Mouse (Mus musculus): Measurements from ENCODE around the gene Lilr4b.
A peak's percentile ranks its signal among the peaks of the same experiment; 100 is the strongest.
"Not testable (repeated sequence)": the region's sequence is repeated elsewhere in the genome, so short reads cannot be mapped to it uniquely, and the experiment has no call there.

Lilr4b gene

DNA sequence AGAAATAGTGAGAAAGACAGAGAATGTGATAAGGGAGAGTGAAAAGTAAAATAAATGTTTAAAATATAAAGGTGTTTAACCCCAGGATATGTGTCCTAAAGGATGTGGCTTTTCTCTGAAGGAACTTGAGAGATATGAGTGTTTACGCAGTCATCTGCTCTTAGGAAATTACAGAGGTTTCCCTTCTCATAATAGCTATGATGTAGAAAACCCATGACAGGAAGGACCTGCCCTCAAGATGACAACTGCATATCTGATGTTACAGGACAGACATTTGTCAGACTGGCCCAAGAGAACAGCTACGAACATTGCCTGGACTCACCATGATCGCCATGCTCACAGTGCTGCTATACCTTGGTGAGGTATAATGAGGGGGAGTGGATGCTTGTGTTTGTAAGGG is at the start of gene Lilr4b, which contains the start of gene Gm49339:
TSS of gene Lilr4b (plus strand) at position 236 of the 400 bp plus-strand sequence.
TSS of gene Gm49339 (plus strand) at position 216 of the 400 bp plus-strand sequence.
- DNase-seq (ENCODE audit: low read depth, low spot score): not testable (repeated sequence)

DNA sequence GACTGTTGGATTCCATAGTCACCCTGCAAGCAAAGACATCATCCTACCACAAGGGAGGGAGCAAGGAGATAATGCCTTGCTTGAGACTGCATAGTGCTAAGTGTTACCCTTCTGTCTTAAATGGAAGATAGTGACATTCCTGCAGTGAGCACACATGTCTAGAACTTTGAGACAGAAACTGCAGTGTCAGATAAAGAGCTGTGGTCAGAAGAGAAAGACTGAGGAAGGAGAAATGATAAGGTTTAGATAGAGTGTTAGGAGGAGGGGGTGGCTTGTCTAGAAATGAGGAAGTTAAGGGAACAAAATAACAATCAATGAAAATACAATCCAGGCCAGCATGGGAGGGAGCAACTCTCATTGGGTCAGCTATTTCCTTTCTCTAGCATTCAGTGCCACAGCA is 47.5 kb upstream of the Lilr4b start:
- no peak for DNase-seq (ENCODE audit: low read depth, low spot score)

DNA sequence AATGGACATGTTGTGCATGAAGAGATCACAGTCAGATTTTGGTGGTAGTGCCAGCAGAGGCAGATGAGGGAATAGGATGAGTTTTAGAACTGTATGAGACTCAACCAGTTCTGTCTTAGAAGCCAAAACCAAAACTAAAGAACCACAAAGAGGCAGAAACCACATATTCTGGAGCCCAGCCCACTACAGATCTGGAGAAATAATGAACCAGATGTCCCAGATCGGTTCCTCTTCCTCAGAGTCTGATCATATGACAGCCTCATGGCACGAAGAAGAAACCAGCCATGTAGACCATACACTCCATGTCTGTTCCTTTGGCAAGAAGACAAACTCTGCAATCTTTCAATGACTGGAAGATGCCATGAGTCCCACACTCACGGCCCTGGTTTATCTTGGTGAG is 44.7 kb upstream of the Lilr4b start:
- DNase-seq (ENCODE audit: low read depth, low spot score): no peak

DNA sequence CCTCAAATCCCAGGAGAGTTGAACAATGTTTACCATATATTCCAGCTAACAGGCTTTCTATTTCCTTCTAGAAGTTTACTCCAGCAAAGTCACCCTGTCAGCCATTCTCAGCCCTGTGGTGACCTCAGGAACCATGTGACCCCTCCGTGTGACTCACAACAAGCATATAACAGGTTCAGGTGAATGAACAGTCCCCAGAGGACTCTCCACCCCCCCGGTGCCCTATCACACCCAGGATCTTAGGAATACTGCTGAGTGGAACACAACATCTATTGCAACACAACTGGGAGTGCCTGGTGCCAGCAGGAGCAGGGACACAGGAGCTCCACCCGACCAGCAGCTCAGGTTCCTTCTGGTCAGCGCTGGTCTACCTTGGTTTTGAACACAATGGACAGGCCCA is 28.8 kb upstream of the Lilr4b start:
- DNase-seq (ENCODE audit: low read depth, low spot score): no peak

DNA sequence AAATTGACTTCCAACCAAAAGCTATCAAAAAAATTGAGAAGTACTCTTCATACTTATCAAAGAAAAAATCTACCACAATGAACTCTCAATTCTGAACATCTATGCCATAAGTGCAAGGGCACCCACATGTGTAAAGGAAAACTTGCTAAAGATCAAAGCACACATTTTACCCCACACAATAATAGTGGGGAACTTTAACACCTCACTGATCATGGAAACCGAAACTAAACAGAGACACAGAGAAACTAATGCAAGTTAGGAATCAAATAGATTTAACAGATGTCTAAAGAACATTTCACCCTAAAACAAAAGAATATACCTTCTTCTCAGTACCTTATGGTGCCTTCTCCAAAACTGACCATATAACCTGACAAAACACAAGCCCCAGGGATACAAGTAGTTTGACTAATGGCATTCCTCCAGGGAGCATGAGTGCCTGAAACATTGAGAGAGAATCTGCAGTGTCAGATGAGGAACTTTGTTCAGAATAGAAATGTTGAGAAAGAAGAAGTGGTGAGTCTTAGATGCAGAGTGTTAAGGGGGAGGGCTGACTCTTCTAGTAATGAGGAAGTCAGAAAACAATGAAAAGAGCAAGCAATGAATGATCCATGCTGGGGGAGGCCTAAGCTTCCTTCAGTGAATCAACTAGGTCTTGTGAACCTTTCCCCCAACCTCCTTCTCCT is 26.7 kb upstream of the Lilr4b start:
- DNase-seq (ENCODE audit: low read depth, low spot score): peak; percentile 21

DNA sequence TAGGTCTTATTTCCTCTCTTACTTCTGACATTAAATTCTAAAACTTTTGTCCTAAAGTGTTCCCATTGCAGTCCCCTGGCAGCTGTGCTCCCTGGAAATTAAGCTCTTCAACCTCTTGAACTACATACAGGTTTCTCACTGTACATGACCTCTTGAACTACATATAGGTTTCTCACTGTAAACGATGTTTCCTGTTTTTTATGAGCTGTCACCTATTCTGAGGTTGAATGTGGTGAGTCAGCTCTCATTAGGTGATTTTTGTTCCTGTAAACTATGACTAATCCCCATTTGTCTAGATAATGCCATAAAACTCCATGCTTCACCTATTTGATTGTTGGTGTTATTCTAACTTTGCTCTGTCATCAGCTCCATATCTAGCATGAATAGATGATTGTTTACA is 26.1 kb upstream of the Lilr4b start:
- DNase-seq (ENCODE audit: low read depth, low spot score): peak; percentile 26

DNA sequence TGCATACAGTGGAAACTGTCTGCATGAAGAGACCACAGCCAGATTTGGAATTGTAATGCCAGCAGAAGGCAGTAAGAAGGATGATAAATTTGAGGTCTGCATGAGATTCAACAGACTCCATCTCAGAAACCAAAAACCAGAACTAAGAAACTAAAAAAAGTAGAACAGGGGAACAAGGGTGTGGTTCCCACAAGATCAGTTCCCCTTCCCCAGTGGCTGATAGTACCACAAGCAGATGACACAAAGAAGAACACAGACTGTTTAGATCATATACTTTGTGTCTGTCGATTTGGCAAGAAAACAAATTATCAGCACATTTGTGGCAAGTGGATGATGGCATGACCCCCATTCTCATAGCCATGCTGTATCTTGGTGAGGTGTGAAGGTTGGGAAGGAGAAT is 24.7 kb upstream of the Lilr4b start:
- no peak for DNase-seq (ENCODE audit: low read depth, low spot score)

DNA sequence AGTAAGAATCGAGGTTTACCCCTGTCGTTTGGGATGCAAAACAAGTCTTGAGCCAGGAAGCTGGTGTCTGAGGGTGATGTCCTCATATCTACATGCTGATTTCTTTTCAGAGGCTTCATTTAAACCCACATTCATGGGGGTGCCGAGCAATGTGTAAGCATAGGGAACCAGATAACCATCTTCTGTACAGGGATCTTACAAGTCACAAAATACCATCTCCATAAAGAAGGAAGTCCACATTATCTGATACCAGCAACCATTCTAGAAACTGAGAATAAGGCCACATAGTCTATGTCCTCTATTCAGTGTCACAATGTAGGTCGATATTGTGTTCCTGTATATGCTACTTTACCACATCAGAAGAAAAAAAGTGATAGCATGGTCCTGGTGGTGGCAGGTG is 24.1 kb upstream of the Lilr4b start:
- no peak for DNase-seq (ENCODE audit: low read depth, low spot score)

DNA sequence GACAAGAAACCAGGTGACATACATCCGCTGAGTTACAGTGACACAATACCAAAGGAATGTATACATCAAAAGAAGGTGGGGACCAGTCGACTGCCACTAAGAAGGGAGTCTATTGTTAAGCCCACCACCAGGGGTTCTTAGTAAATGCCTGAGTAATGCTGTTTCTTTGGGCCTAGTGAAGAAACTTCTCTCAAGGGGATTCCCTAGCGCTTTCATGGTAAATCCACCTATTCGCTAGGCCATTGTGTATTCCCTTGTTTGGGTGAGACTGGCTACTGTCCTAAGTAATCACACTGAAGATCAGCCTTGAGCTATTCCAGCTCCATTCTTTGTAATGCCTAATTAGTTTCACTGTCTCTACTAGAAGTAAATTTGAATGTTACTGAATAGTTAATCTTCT is 16.6 kb upstream of the Lilr4b start:
- DNase-seq (ENCODE audit: low read depth, low spot score): not testable (repeated sequence)

DNA sequence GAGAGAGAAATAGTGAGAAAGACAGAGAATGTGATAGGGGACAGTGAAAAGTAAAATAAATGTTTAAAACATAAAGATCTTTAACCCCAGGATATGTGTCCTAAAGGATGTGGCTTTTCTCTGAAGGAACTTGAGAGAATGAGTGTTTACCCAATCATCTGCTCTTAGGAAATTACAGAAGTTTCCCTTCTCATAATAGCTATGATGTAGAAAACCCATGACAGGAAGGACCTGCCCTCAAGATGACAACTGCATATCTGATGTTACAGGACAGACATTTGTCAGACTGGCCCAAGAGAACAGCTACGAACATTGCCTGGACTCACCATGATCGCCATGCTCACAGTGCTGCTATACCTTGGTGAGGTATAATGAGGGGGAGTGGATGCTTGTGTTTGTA is 10.3 kb downstream of the Lilr4b start, which contains the start of gene Lilrb4a:
TSS of gene Lilrb4a (plus strand) at position 266 of the 400 bp plus-strand sequence.
- peak; percentile 3 for DNase-seq (ENCODE audit: low read depth, low spot score)

DNA sequence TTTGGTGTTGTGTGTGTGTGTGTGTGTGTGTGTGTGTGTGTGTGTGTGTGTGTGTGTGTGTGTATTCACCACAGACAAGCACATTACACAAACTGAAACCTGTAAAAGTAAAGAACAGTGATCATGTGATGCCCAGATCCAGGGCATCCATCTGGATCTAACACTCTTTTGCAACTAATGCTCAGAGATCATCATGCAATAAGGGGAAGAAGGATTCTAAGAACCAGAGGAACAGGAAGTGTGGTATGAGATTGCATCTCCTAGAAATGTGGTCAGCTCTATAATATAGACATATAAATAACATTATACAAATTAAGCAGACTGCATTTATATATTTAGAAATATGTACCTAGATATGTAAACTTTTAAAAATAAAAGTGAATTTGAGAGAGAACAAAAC is 39.6 kb downstream of the Lilr4b start:
- DNase-seq (ENCODE audit: low read depth, low spot score): no peak

DNA sequence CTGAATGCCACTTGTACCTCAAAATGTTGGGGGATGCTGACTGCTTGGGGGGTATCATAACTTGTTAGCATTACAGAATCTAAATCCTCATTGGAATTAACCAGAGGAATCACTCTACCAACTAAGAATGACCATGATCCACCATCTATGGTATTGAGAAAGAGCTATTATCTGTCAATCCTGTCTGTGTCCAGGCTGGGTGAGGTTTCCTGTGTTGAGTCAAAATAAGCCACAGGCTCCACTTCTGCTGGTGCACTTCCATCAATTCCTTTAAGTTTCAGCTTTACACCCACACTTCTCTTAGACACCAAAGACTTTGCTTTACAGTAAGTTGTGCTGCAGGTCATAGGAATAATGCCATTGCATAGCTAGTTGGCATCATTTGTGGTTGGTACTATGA is 41.0 kb downstream of the Lilr4b start:
- no peak for DNase-seq (ENCODE audit: low read depth, low spot score)

DNA sequence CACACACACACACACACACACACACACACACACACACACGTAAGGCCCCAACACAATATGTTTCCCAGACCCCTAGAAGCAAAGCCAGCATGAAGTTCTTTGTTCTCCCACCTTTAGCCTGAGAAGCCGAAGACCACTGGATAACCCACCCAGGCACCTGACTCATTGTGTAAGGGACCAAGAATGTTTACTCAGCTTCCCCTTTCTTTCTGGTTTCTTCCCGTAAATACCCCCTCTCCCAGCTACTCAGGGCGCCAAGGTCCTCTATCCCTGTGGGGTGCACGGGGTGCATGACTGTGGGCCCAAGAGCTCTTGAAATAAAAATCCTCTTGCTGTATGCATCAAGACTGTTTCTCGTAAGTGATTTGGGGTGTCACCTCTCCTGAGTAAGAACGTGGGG is 45.7 kb downstream of the Lilr4b start:
- DNase-seq (ENCODE audit: low read depth, low spot score): no peak

DNA sequence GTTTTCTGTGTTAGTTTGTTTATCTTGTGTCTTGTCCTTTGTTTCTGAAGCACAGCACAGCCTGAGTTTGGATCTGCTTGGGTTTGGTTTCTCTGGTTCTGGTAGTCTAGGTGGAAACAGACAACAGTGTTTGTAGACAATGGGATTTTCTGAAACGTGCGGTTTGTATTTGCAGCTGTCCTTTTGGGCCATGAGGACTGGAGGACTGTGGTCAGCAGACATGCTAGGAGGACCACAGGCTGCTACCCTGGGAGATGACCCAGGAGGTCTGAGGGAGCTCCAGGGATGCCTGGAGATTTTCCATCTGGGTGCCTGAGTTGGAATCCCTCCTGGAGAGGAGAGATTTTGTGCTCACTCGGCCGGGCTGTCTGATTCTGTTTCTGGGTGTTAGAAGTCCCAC is 46.2 kb downstream of the Lilr4b start:
- DNase-seq (ENCODE audit: low read depth, low spot score): no peak

DNA sequence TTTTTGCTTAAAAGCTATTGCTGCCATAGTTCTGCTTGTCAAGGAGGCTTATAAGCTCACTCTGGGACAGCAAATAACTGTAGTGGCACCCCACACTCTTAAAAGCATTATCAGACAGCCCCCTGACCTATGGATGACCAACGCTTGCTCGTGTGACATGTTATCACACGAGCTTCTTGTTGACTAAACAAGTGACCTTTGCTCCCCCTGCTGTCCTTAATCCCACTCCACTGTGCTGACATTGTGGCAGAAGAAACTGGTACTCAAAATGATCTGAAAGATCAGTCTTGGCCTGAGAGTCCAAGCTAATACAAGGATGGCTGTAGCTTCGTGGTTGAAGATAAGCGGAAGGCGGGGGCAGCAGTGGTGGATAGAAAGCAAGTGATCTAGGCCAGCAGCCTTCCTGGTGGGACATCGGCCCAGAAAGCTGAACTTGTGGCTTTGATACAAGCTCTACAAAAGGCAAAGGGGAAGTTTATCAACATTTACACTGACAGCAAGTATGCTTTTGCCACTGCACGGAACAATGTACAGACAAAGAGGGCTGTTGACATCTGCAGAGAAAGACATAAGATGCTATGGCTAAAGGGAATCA is 48.5 kb downstream of the Lilr4b start:
- DNase-seq (ENCODE audit: low read depth, low spot score): peak; percentile 15

DNA sequence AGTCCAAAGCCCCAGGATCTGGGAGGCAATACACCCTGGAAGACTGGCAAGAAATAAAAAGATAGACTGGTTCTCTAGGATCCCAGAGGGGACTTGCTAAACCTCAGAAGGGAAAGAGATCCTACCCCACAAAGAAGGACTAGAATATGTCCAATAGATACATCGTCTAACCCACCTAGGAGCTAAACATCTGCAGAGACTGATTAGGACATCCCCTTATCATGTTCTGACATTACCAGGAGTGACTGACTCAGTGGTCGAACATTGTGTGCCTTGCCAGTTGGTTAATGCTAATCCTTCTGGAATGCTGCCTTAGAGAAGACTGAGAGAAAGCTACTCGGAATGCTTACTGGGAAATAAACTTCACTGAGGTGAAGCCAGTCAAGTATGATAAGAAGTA is 49.1 kb downstream of the Lilr4b start:
- DNase-seq (ENCODE audit: low read depth, low spot score): no peak

DNA sequence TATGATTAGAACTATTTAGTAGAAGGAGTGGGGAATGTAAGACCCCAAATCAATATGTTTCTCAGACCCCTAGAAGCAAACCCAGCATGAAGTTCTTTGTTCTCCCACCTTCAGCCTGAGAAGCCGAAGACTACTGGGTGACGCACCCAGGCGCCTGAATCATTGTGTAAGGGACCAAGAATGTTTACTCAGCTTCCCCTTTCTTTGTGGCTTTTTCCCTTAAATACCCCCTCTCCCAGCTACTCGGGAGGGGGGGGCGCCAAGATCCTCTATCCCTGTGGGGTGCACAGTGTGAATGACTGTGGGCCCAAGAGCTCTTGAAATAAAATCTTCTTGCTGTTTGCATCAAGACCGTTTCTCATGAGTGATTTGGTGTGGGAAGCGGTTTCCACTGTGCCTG is 50.4 kb downstream of the Lilr4b start:
- no peak for DNase-seq (ENCODE audit: low read depth, low spot score)

All from CD4-positive, CD25-positive, alpha-beta regulatory T cell, adult 2 months (primary cell).